Mouse (Mus musculus): ENCODE measurements around the gene Adk.

- no peak for TF ChIP-seq POLR2A (IDR thresholded peaks at IDR 0.05; ENCODE audit: borderline replicate concordance, low read depth, low read length)
- no peak for TF ChIP-seq CTCF (IDR thresholded peaks at IDR 0.05; ENCODE audit: low read depth, low read length)
Observed at GRCm38 (mm10) chr14:21112174-21112573, 59.8 kb downstream of the Adk start.

All from bone marrow macrophage, adult 2 months (primary cell).